Mouse (Mus musculus): ENCODE measurements around the gene Sct. TPM values are rescaled to one million over a fixed set of nuclear protein-coding genes. Genes with fewer than 3 reads are reported as not detected.

Sct gene
- total RNA-seq (2023): not detected

GRCm38 (mm10) chr7:141278766-141279590, at the start of gene Sct:
Gene Sct (minus strand): TSS chr7:141279133.

GRCm38 (mm10) chr7:141327469-141328372, 48.8 kb upstream of the Sct start, which contains the start of the genes Deaf1 and Tmem80:
Gene Deaf1 (minus strand): TSS chr7:141327690.
Gene Tmem80 (plus strand): TSS chr7:141327739.

GRCm38 (mm10) chr7:141291921-141292582, 13.1 kb upstream of the Sct start, which contains the start of gene Drd4:
Gene Drd4 (plus strand): TSS chr7:141292006.

GRCm38 (mm10) chr7:141276546-141276945, 2.4 kb downstream of the Sct start, which contains the start of gene Cdhr5:
Gene Cdhr5 (minus strand): TSS chr7:141276786.

GRCm38 (mm10) chr7:141265739-141266561, 13.0 kb downstream of the Sct start, which contains the start of gene Irf7:
Gene Irf7 (minus strand): TSS chr7:141266481.

Other genes starting within 250 kb of the Sct start
- gene B4galnt4, start 218.0 kb downstream of the Sct start, total RNA-seq (2023): 1 to 10 TPM in 1 of 2 experiments, under 1 TPM in 1; 0.73 to 1.3 TPM
- 1 to 10 TPM; 3.7 to 4.0 TPM for gene Pkp3, start 200.9 kb downstream of the Sct start, total RNA-seq (2023)
- 1 to 10 TPM; 5.3 to 6.2 TPM for gene Sigirr, start 178.6 kb downstream of the Sct start, total RNA-seq (2023)
- gene Ano9, start 161.3 kb downstream of the Sct start, total RNA-seq (2023): not detected
- 10 to 100 TPM; 20.7 to 23.3 TPM for gene Ptdss2, start 156.8 kb downstream of the Sct start, total RNA-seq (2023)
- 10 to 100 TPM; 83.3 to 88.8 TPM for gene Rnh1, start 106.3 kb downstream of the Sct start, total RNA-seq (2023)
- gene Hras, start 85.1 kb downstream of the Sct start, total RNA-seq (2023): 10 to 100 TPM; 25.7 to 32.3 TPM
- 1 to 10 TPM; 3.9 to 6.0 TPM for gene Lrrc56, start 85.0 kb downstream of the Sct start, total RNA-seq (2023)
- gene Lmntd2, start 65.1 kb downstream of the Sct start, total RNA-seq (2023): not detected
- 1 to 10 TPM; 4.7 to 7.6 TPM for gene Rassf7, start 63.3 kb downstream of the Sct start, total RNA-seq (2023)
- 10 to 100 TPM; 70.9 to 73.3 TPM for gene Phrf1, start 50.3 kb downstream of the Sct start, total RNA-seq (2023)
- 10 to 100 TPM; 36.2 to 42.0 TPM for gene Irf7, start 12.7 kb downstream of the Sct start, total RNA-seq (2023)
- not detected for gene Cdhr5, start 2.3 kb downstream of the Sct start, total RNA-seq (2023)
- gene Drd4, start 12.9 kb upstream of the Sct start, total RNA-seq (2023): not detected
- 10 to 100 TPM; 24.3 to 35.7 TPM for gene Deaf1, start 48.6 kb upstream of the Sct start, total RNA-seq (2023)
- 10 to 100 TPM in 1 of 2 experiments, 1 to 10 TPM in 1; 8.5 to 11.1 TPM for gene Tmem80, start 48.6 kb upstream of the Sct start, total RNA-seq (2023)
- under 1 TPM; 0.26 to 0.60 TPM for gene Eps8l2, start 59.7 kb upstream of the Sct start, total RNA-seq (2023)
- 100 to 1,000 TPM; 644 to 676 TPM for gene Taldo1, start 113.1 kb upstream of the Sct start, total RNA-seq (2023)
- 10 to 100 TPM; 20.7 to 21.1 TPM for gene Gatd1, start 135.0 kb upstream of the Sct start, total RNA-seq (2023)
- gene Cend1, start 150.4 kb upstream of the Sct start, total RNA-seq (2023): not detected
- gene Slc25a22, start 158.8 kb upstream of the Sct start, total RNA-seq (2023): 10 to 100 TPM; 13.1 to 17.9 TPM
- 10 to 100 TPM; 14.4 to 16.1 TPM for gene Pidd1, start 164.9 kb upstream of the Sct start, total RNA-seq (2023)
- gene Rplp2, start 168.2 kb upstream of the Sct start, total RNA-seq (2023): 100 to 1,000 TPM; 767 to 918 TPM
- 10 to 100 TPM; 73.0 to 87.7 TPM for gene Pnpla2, start 176.1 kb upstream of the Sct start, total RNA-seq (2023)
- 1 to 10 TPM; 3.7 to 8.1 TPM for gene Cracr2b, start 182.0 kb upstream of the Sct start, total RNA-seq (2023)
- gene Cd151, start 188.3 kb upstream of the Sct start, total RNA-seq (2023): 10 to 100 TPM; 11.9 to 15.1 TPM
- gene Polr2l, start 196.0 kb upstream of the Sct start, total RNA-seq (2023): 10 to 100 TPM; 12.5 to 14.0 TPM
- gene Tspan4, start 196.1 kb upstream of the Sct start, total RNA-seq (2023): 1 to 10 TPM; 3.2 TPM

Measured in neutrophil, adult 83 days (primary cell).